Mouse (Mus musculus) heart, embryonic 15.5 days (tissue): ENCODE data around the gene Prkn. TPM values are rescaled to one million over a fixed set of nuclear protein-coding genes. Genes with fewer than 3 reads are reported as not detected.

Experiments
- ATAC-seq: fragments of 200-750 bp; cut with Nextera tagmentation; replicated peaks from 2 replicates; pipeline ENCODE4 v1.8.0; 2017; ENCODE audit warnings: low read depth, moderate TSS enrichment; ENCODE audit not compliant: insufficient number of reproducible peaks, insufficient read depth, low FRiP score
- H3K27ac ChIP-seq: fragments of 300-500 bp; sonication (generic); 2 replicates; pipeline ENCODE4 v1.5.1; 2015; ENCODE audit warnings: mild to moderate bottlenecking, inconsistent platforms
- H3K27me3 ChIP-seq: fragments of 300-500 bp; sonication (generic); 2 replicates; pipeline ENCODE4 v1.6.1; 2015; ENCODE audit warnings: inconsistent platforms
- H3K36me3 ChIP-seq: fragments of 300-500 bp; sonication (generic); 2 replicates; pipeline ENCODE4 v1.6.1; 2015; ENCODE audit warnings: mild to moderate bottlenecking, inconsistent platforms
- H3K4me1 ChIP-seq: fragments of 300-500 bp; sonication (generic); replicated peaks from 2 replicates; pipeline ENCODE4 v1.6.1; 2015; ENCODE audit warnings: inconsistent platforms
- H3K4me2 ChIP-seq: fragments of 300-500 bp; sonication (generic); 2 replicates; pipeline ENCODE4 v1.6.1; 2015; ENCODE audit warnings: inconsistent platforms, mild to moderate bottlenecking, moderate library complexity
- H3K4me3 ChIP-seq: fragments of 300-500 bp; sonication (generic); 2 replicates; pipeline ENCODE4 v1.5.1; 2015; ENCODE audit warnings: mild to moderate bottlenecking, inconsistent platforms
- H3K9ac ChIP-seq: fragments of 300-500 bp; sonication (generic); 2 replicates; pipeline ENCODE4 v1.6.1; 2015; ENCODE audit warnings: mild to moderate bottlenecking, inconsistent platforms
- H3K9me3 ChIP-seq: fragments of 300-500 bp; sonication (generic); replicated peaks from 2 replicates; pipeline ENCODE4 v1.6.1; 2016; ENCODE audit warnings: inconsistent platforms
- WGBS: fragments of 180-500 bp; shearing (Covaris S2); methylation state at CpG from one replicate; pipeline ENCODE4 v1.1.7; 2015; ENCODE audit warnings: mixed read lengths; 5-methylcytosine and 5-hydroxymethylcytosine counted together
- polyA plus RNA-seq: library from polyadenylated mRNA; unstranded; fragments of >200 nt; fragmentation: Nextera tagmentation; extraction: Ambion mirVana; gene quantifications from 2 replicates; pipeline ENCODE4 v1.2.1, GENCODE M21; 2015

Gene Prkn
- polyA plus RNA-seq, 1 experiment from 2014 or later: 2.1 TPM

DNA sequence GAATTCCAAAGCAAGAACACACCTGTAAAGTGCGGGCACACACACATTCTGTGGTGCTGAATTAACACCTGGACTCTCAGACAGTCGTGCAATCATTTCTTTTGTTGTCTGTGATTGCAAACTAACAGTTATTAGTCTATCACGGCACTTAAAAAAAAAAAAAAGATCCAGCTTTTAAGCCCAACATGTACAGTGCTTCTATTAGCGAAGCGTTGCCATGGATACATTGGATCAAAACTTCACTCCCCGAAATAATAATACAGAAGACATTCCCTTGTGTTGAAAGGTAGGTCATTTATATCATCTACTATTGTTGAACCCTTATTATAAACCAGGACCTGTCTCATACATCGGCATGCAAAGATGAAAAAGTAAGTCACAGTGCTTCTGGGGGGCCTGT, 1060.1 kb downstream of the Prkn start:
- H3K36me3 ChIP-seq: no peaks in the 10 kb centered on the region
- peaks cover 3% of the 10 kb centered on the region; the same call in 1 of the 2 replicates for H3K27me3 ChIP-seq
- no peaks in the 10 kb centered on the region for H3K4me1 ChIP-seq
- no peak overlapping the region for H3K4me3 ChIP-seq
- H3K27ac ChIP-seq: no peak overlapping the region
- no peaks in the 10 kb centered on the region for H3K9me3 ChIP-seq
- WGBS: 77% methylated on average over 7 of the region's 7 CpGs
- no peak overlapping the region for H3K4me2 ChIP-seq
- no peak overlapping the region for H3K9ac ChIP-seq
- ATAC-seq: no peak

DNA sequence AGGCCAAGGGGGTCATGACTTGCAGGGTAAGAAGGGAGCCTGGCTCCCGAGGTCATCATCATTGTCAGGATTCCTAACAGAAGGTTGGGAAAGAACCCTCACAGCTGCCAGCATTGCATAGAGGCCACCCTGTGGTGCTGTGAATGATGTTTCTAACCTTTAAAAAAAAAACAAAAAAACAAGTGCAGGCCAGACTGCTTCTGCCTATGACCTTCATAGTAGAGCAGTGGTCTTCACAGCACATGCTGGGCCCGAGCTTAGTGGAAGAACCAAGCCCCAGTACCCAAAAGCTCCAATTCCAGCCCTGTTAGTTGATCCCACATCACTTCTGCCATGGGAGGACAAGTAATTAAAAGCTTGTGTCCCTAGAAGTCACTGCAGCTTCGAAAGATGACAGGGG, 1061.5 kb downstream of the Prkn start:
- no peak overlapping the region for H3K9ac ChIP-seq
- WGBS: 61% methylated on average over 3 of the region's 3 CpGs
- ATAC-seq: no peak
- H3K9me3 ChIP-seq: no peaks in the 10 kb centered on the region
- no peak overlapping the region for H3K27ac ChIP-seq
- H3K4me3 ChIP-seq: no peak overlapping the region
- H3K36me3 ChIP-seq: no peaks in the 10 kb centered on the region
- no peak overlapping the region for H3K4me2 ChIP-seq
- H3K27me3 ChIP-seq: no peaks in the 10 kb centered on the region; the same call in 1 of the 2 replicates
- H3K4me1 ChIP-seq: no peaks in the 10 kb centered on the region

DNA sequence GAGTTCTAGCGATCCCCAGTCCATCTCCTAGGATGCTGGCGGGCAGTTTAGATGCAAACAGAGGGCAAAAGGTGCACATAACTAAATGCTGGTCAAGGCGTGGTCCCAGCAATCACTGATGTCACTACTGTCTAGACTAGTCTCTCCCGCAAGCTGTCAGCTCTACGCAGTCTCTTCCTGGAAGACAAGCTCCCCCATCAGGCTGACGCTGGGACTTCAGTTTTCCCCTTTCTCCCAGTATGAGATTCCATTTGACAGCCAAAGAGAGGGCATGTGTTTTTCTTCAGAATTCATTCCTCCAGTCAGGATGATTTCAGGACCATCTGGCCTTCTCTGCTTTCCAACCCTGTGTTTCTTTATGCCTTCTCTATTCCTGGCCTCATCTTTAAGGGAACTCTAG, 1062.8 kb downstream of the Prkn start:
- Histone ChIP-seq H3K4me3 (no peak overlapping the region), H3K4me2 (no peak overlapping the region), H3K9ac (no peak overlapping the region), H3K27ac (no peak overlapping the region), H3K9me3 (no peaks in the 10 kb centered on the region), H3K27me3 (no peaks in the 10 kb centered on the region; the same call in 1 of the 2 replicates), H3K4me1 (no peaks in the 10 kb centered on the region), H3K36me3 (no peaks in the 10 kb centered on the region)
- no peak for ATAC-seq
- 29% methylated on average over 6 of the region's 6 CpGs for WGBS

DNA sequence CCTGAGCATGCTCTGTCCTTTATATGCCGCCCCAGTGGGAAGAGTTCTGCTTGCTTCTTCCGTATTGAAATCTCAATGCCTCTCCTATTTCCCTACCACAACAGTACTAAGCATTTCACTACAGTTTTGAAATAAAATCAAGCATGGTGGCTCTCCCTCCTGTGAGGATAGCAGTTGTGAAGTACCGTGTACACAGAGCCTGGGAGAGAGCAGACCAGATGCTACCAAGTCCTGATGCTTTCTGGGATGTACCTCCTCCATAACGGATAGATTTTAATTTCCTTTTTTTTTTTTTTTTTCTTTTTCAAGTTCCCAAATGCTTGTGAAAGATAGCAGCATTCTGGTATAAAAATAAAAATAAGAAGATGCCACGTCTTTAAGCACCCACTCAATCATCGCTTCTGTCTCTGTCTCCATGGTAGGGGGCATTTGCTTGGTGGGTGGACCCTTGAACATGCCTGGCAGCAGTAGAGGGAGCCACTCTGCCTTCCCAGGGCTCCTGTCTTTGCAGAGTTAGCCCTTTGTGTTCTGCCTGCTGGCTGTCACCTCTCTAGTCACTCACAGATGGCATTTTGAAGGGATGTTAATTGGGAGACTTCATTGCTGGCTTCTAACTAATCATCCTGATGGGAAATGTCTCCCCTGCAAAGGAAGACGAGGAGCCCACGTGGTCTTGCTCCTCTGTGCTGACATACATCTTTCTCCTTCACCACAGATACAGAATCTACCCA, 1070.6 kb downstream of the Prkn start:
- no peak overlapping the region for H3K9ac ChIP-seq
- 64% methylated on average over 8 of the region's 8 CpGs for WGBS
- ATAC-seq: no peak

DNA sequence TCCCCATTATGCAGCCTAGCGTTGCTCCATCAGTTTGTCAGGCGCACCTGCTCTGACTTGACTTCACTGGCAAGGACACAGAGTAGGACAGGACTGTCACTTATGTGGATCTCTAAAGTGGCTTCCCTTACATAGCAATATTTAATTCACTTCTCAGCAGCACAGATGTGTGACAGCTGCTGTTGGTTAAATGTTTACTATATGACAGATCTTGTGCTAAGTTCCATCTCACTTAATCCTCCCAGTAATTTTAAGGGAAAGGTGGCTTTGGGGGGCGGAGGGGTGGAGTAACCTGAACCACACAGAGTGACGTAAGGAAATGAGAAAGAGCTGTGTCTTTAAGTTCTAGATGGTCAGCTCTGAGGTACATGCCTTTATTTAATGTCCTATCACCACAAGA, 1072.0 kb downstream of the Prkn start:
- Histone ChIP-seq H3K4me3 (no peak overlapping the region), H3K4me1 (0 out of 2 replicates have a peak, but pooled peaks cover 2% of the 10 kb centered on the region), H3K4me2 (no peak overlapping the region), H3K36me3 (no peaks in the 10 kb centered on the region), H3K27me3 (peaks cover 28% of the 10 kb centered on the region), H3K9ac (no peak overlapping the region), H3K27ac (no peak overlapping the region), H3K9me3 (no peaks in the 10 kb centered on the region)
- WGBS: 83% methylated on average over 4 of the region's 4 CpGs
- no peak for ATAC-seq

More for the DNA sequence above, 1070.6 kb downstream of the Prkn start:
- no peak overlapping the region for H3K4me3 ChIP-seq
- H3K27me3 ChIP-seq: peaks cover 28% of the 10 kb centered on the region
- H3K36me3 ChIP-seq: no peaks in the 10 kb centered on the region
- H3K9me3 ChIP-seq: no peaks in the 10 kb centered on the region
- no peak overlapping the region for H3K4me2 ChIP-seq
- H3K4me1 ChIP-seq: 0 out of 2 replicates have a peak, but pooled peaks cover 2% of the 10 kb centered on the region
- no peak overlapping the region for H3K27ac ChIP-seq

DNA sequence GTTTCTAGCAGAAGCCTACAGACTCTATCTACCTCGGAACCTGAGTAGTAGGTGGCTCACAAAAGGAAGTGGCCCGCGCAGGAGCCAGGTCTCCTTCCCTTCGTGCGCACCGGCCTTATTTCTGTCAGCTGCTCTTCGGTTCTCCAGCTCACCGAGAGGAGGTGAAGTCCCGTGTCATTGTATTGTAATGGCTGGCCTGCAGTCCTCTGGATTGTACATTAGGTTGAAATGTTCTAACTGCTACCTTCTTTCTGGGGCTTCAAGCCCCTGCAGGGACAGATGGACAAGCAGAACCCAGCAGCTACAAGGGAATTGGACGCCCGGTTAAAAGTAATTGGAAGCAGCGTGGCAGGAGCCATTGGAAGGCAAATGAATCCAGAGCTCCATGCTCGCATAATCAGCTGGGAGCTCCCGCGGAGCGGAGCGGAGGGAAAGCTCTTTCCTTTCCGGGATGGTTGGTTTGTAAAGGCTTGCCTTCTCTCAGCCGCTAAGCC, 1072.7 kb downstream of the Prkn start:
- 0 out of 2 replicates have a peak, but pooled peaks cover 2% of the 10 kb centered on the region for H3K4me1 ChIP-seq
- H3K27ac ChIP-seq: no peak overlapping the region
- H3K27me3 ChIP-seq: peaks cover 28% of the 10 kb centered on the region
- H3K9me3 ChIP-seq: no peaks in the 10 kb centered on the region
- WGBS: 2% methylated on average over 19 of the region's 19 CpGs
- no peaks in the 10 kb centered on the region for H3K36me3 ChIP-seq
- peak overlapping the region; percentile 60 for H3K4me2 ChIP-seq
- no peak overlapping the region; the same call in 1 of the 2 replicates for H3K9ac ChIP-seq
- ATAC-seq: no peak
- peak overlapping the region; percentile 36 for H3K4me3 ChIP-seq

DNA sequence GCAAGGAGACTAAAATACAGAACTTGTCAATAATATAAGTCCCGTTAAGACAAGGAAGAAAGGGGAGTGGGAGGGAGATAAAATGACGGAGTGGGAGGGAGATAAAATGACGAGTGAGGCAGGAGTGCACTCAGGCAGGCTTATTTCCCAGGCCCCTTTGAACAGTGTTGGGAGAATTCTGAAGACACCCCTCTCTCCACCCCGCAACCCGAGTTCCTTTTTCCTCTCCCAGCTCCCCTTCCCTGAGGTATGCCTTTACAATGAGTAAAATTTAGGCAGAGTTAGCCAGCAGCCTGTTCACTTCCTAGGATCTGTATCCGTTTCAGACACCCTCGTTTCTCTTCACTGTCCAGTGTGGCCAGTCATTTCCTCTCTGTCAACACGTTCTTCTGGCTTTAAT, 1073.4 kb downstream of the Prkn start:
- Histone ChIP-seq H3K4me3 (peak overlapping the region; percentile 17; the same call in 1 of the 2 replicates), H3K4me2 (peak overlapping the region; percentile 60), H3K4me1 (0 out of 2 replicates have a peak, but pooled peaks cover 2% of the 10 kb centered on the region), H3K9me3 (no peaks in the 10 kb centered on the region), H3K27ac (no peak overlapping the region), H3K9ac (no peak overlapping the region), H3K36me3 (no peaks in the 10 kb centered on the region), H3K27me3 (peaks cover 28% of the 10 kb centered on the region)
- no peak for ATAC-seq
- WGBS: 20% methylated on average over 8 of the region's 8 CpGs

DNA sequence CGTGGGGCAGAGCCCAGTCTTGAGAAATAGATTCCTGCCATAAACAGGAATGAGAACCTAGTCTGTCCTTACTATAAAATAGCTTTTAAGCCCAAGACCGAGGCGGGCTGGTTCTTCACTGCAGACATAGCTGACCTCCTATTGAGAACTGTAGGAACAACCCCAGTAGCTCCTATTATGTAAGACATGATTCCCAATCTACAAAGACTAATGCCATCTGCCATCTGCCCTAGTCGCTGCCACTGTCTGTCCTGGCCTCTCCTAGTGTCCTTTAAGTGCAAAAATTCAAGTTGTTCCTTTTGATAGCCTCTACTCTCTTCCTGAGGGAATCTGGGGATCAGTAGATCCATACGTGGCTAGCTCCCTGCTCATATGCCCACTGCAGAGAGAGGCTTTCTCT, 1074.3 kb downstream of the Prkn start:
- no peak for ATAC-seq
- WGBS: 75% methylated on average over 5 of the region's 5 CpGs
- Histone ChIP-seq H3K4me1 (0 out of 2 replicates have a peak, but pooled peaks cover 2% of the 10 kb centered on the region), H3K27me3 (peaks cover 28% of the 10 kb centered on the region), H3K4me2 (no peak overlapping the region), H3K9ac (no peak overlapping the region), H3K4me3 (no peak overlapping the region), H3K36me3 (no peaks in the 10 kb centered on the region), H3K9me3 (no peaks in the 10 kb centered on the region), H3K27ac (no peak overlapping the region)

DNA sequence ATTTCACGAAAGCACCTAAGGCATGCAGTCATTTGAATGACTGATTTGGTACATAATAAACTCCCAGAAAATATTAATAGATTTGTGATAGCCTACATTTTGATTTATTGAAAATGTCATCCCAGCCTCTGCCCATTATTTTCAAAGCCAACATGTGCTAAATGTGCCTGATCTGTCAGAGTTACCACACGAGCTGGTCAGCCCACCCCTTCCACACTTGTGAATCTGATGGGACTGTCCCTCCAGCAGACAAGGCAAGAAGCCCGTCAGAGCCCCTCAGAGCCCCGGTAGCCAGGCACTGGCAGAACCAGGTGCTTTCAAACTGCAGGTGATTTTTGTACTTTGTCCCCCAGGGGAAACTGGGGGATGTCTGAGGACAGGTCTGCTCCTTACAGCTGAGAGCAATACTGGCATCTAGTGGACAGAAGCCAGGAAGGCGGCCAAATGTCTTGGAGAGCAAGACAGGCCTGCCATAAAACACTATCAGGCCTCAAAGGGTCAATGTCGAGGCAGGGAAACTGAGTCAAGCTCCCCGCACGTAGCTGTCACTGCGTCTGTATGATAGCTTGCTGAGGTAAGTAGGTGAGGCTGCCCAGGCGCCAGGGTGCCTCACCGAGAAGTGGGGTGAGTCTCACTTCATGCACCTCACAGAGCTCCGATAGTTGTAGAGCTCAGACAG, 1078.1 kb downstream of the Prkn start:
- H3K4me3 ChIP-seq: no peak overlapping the region

DNA sequence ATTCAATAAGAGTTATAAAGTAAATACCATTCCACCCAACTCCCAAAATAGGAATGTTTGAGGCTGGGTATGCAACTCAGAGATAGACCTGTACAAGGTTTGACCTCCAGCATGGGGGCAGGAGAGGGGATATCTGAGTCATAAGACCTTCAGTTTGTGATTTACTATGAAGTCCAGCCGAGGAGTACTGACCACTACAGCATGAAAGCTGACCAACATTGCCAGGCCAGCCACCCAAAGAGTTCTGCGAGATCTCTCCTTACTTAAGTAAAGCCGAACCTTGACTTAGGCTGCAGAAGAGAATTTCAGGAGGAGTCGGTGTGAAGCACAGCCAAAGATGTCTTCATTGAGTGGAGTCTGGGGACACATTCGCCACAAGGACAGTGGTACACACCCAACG, 1079.4 kb downstream of the Prkn start:
- no peaks in the 10 kb centered on the region for H3K9me3 ChIP-seq
- H3K4me1 ChIP-seq: no peaks in the 10 kb centered on the region
- H3K4me3 ChIP-seq: no peak overlapping the region
- no peak overlapping the region for H3K4me2 ChIP-seq
- H3K9ac ChIP-seq: no peak overlapping the region
- H3K36me3 ChIP-seq: no peaks in the 10 kb centered on the region
- 78% methylated on average over 6 of the region's 6 CpGs for WGBS
- no peak for ATAC-seq
- H3K27ac ChIP-seq: no peak overlapping the region
- H3K27me3 ChIP-seq: peaks cover 5% of the 10 kb centered on the region

More for the DNA sequence above, 1078.1 kb downstream of the Prkn start:
- Histone ChIP-seq H3K27me3 (peaks cover 11% of the 10 kb centered on the region), H3K9me3 (no peaks in the 10 kb centered on the region), H3K4me2 (no peak overlapping the region), H3K4me1 (0 out of 2 replicates have a peak, but pooled peaks cover 2% of the 10 kb centered on the region), H3K9ac (no peak overlapping the region), H3K36me3 (no peaks in the 10 kb centered on the region), H3K27ac (no peak overlapping the region)
- 51% methylated on average over 12 of the region's 12 CpGs for WGBS
- no peak for ATAC-seq

DNA sequence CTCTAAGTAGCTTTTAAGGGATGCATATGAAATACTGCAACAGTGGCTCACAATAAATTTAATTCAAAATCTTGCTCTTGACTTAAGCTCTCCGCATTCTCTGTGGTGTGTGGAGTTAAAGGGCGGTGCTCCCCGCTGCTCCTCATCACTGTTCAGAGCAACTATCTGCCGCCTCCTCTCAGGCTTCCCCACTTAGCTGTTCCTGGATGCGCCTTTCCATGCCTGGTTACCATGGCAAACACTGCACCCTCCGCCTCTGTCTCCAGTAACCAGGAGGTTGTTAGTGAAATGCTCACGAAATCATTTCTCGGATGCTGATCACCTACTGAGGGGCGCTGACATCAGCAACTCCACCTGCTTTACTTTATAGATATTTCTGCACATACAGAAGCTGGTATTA, 1080.8 kb downstream of the Prkn start:
- Histone ChIP-seq H3K4me1 (no peaks in the 10 kb centered on the region), H3K4me2 (no peak overlapping the region), H3K27ac (no peak overlapping the region), H3K4me3 (no peak overlapping the region), H3K9ac (no peak overlapping the region), H3K36me3 (no peaks in the 10 kb centered on the region), H3K9me3 (no peaks in the 10 kb centered on the region), H3K27me3 (no peaks in the 10 kb centered on the region)
- no peak for ATAC-seq
- WGBS: 76% methylated on average over 9 of the region's 9 CpGs
